Mouse (Mus musculus): ENCODE results near the gene Zfp385c.

- TF ChIP-seq CTCF (IDR thresholded peaks at IDR 0.05; ENCODE audit: low read depth) (peak; percentile 70), EP300 (optimal IDR thresholded peaks at IDR 0.05) (no peak)
Observed at GRCm38 (mm10) chr11:100640159-100640906, 51.9 kb downstream of the Zfp385c start.
